ENCODE assay signal across 14 mouse cellular contexts in the genomic region with DNA sequence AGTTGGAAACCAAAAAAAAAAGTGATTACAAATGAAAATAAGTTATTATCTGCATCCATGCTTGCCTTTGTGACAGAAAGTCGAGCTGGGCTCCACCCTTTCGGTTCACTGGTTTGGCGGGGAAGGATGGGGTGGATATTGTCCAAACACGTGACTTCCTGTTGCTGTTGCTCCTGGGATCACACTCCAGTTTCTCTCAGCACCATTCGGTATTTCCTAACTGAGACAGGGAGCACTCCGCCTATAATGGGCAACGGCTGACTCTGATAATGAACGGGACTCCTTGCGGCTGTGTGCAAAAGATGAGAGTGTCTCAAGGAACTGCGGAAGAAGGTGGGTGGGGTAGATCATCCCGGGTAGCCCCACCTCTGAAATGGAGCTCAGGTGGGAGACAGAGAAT. TPM values are rescaled to one million over a fixed set of nuclear protein-coding genes. Genes with fewer than 3 reads are reported as not detected.
DNase-seq lines count a peak whose midpoint lies in the region; ATAC-seq and TF ChIP-seq lines count a peak whose summit lies in the region.
"Had no signal": no experiment of that assay in that cellular context is flagged by ENCODE, and none has a peak within 500 bp of the region (broad histone marks: within the 10 kb centered on the region; RNA-seq: fewer than 3 reads in every experiment).

No protein-coding gene starts in this region.

- no peak for TF ChIP-seq EP300 in MEL (IDR thresholded peaks at IDR 0.05; ENCODE audit: low read depth in 1 of 2, low read length in 2 of 2)

- intact Hi-C loops in gastrocnemius, postnatal 14 days (cut with DNase I; ENCODE audit: low total_unique reads) = no loop called here

- H3K9ac ChIP-seq in MEL (ENCODE audit: control insufficient read depth, low read depth, low read length, poor library complexity, severe bottlenecking) = peak overlapping the region; percentile 5; the same call in 1 of the 2 replicates
- H3K9ac ChIP-seq in hindbrain, embryonic 11.5 days (ENCODE audit: low read depth, low read length) = no peak overlapping the region
- H3K9ac ChIP-seq: neural tube, embryonic 12.5 days had no signal

- 76% methylated on average over 11 of the region's 11 CpGs for WGBS in cerebellum, adult 2 months
- WGBS in hindbrain, embryonic 11.5 days = 89% methylated on average over 11 of the region's 11 CpGs

- no peak for TF ChIP-seq RAD21 in MEL (IDR thresholded peaks at IDR 0.05; ENCODE audit: low read depth, low read length)

- H3K27me3 ChIP-seq in MEL (ENCODE audit: control insufficient read depth in 1 of 2, insufficient read depth in 2 of 2, low read length in 2 of 2) = no peaks in the 10 kb centered on the region
- H3K27me3 ChIP-seq in cerebellum, adult 2 months (ENCODE audit: control insufficient read depth, insufficient read depth, low read length) = no peaks in the 10 kb centered on the region
- H3K27me3 ChIP-seq in hindbrain, embryonic 11.5 days (ENCODE audit: control insufficient read depth, insufficient read depth, low read length) = no peaks in the 10 kb centered on the region
- H3K27me3 ChIP-seq: megakaryocyte, embryonic 14.5 days; neural tube, embryonic 12.5 days had no signal

- H3K9me3 ChIP-seq in MEL (replicated peaks; ENCODE audit: insufficient read depth, low read length) = no peaks in the 10 kb centered on the region
- no peaks in the 10 kb centered on the region for H3K9me3 ChIP-seq in hindbrain, embryonic 11.5 days (ENCODE audit: control insufficient read depth, low read length)
- H3K9me3 ChIP-seq: megakaryocyte, embryonic 14.5 days; neural tube, embryonic 12.5 days had no signal

- ATAC-seq in hindbrain, embryonic 11.5 days (ENCODE audit: low FRiP score) = no peak

- no peak for TF ChIP-seq POLR2A in MEL (IDR thresholded peaks at IDR 0.05; ENCODE audit: control insufficient read depth in 1 of 2, insufficient read depth in 1 of 2, low read depth in 1 of 2, low read length in 2 of 2, poor library complexity in 1 of 2)
- TF ChIP-seq POLR2A in cerebellum, adult 2 months (IDR thresholded peaks at IDR 0.05; ENCODE audit: borderline replicate concordance, insufficient read depth, low read length) = no peak

- H3K4me1 ChIP-seq in MEL (ENCODE audit: control insufficient read depth in 1 of 2, insufficient read depth in 2 of 2, low read length in 2 of 2) = peaks cover 6 to 26% of the 10 kb centered on the region in 2 experiments
- no peaks in the 10 kb centered on the region for H3K4me1 ChIP-seq in cerebellum, adult 2 months (ENCODE audit: control insufficient read depth, insufficient read depth, low read length)
- no peaks in the 10 kb centered on the region for H3K4me1 ChIP-seq in hindbrain, embryonic 11.5 days (replicated peaks; ENCODE audit: control insufficient read depth, insufficient read depth, low read length)

- H3K27ac ChIP-seq in MEL (ENCODE audit: control insufficient read depth, low read depth, low read length) = no peak overlapping the region
- H3K27ac ChIP-seq in cerebellum, adult 2 months (ENCODE audit: insufficient read depth, low read length) = no peak overlapping the region
- no peak overlapping the region for H3K27ac ChIP-seq in hindbrain, embryonic 11.5 days (ENCODE audit: low read depth, low read length)
- H3K27ac ChIP-seq: hindbrain, postnatal 0 days; neural tube, embryonic 12.5 days had no signal

- H3K4me3 ChIP-seq in MEL (ENCODE audit: control insufficient read depth in 1 of 2, insufficient read depth in 1 of 2, low read depth in 2 of 2, low read length in 2 of 2) = peak overlapping the region in 1 of 2 experiments; percentile 68; a peak in 2 of 4 replicates
- no peak overlapping the region for H3K4me3 ChIP-seq in cerebellum, adult 2 months (replicated peaks; ENCODE audit: insufficient read depth, low read depth, low read length)
- no peak overlapping the region for H3K4me3 ChIP-seq in hindbrain, embryonic 11.5 days (ENCODE audit: low read depth, low read length)
- H3K4me3 ChIP-seq: neural tube, embryonic 12.5 days had no signal

- H3K4me2 ChIP-seq in hindbrain, embryonic 11.5 days (replicated peaks; ENCODE audit: low read depth, low read length) = no peak overlapping the region
- H3K4me2 ChIP-seq: neural tube, embryonic 12.5 days had no signal

- TF ChIP-seq CTCF in MEL (IDR thresholded peaks at IDR 0.05 in 2 of 3, conservative IDR thresholded peaks at IDR 0.05 in 1 of 3; ENCODE audit: control insufficient read depth in 1 of 3, insufficient read depth in 1 of 3, low read depth in 2 of 3, low read length in 3 of 3, poor library complexity in 1 of 3, severe bottlenecking in 1 of 3) = no peak
- TF ChIP-seq CTCF in cerebellum, adult 2 months (IDR thresholded peaks at IDR 0.05; ENCODE audit: borderline replicate concordance, insufficient read depth, low read depth, low read length) = no peak

- H3K36me3 ChIP-seq in MEL (ENCODE audit: control insufficient read depth in 1 of 2, insufficient read depth in 2 of 2, low read length in 2 of 2) = peaks cover 0 to 9% of the 10 kb centered on the region in 2 experiments; a peak in 2 of 4 replicates
- H3K36me3 ChIP-seq in hindbrain, embryonic 11.5 days (ENCODE audit: control insufficient read depth, insufficient read depth, low read length) = no peaks in the 10 kb centered on the region
- H3K36me3 ChIP-seq: neural tube, embryonic 12.5 days had no signal

- no peaks in the 10 kb centered on the region for H3K79me2 ChIP-seq in MEL (ENCODE audit: control insufficient read depth, insufficient read depth, low read length, poor library complexity)

- peak; percentile 27 for DNase-seq in layer of hippocampus, adult 9-11 months
- no peak for DNase-seq in layer of hippocampus, postnatal 25 days (ENCODE audit: extremely low spot score in 1 of 2, low spot score in 1 of 2)
- peak; percentile 52 for DNase-seq in MEL (ENCODE audit: low read depth, low spot score)
- peak; percentile 28 for DNase-seq in gastrocnemius, postnatal 14 days
- peak; percentile 56 for DNase-seq in heart, postnatal 4 days
- DNase-seq in cerebellum, adult 2 months = no peak
- DNase-seq in hindbrain, embryonic 11.5 days (ENCODE audit: low spot score) = no peak

TF ChIP-seq in MEL, 35 proteins besides CTCF, POLR2A, EP300 and RAD21:
- 0 out of 2 replicates have a peak, but pooled peaks have one; percentile 20 for TF ChIP-seq ZNF384 (IDR thresholded peaks at IDR 0.05; ENCODE audit: low read depth, low read length)
- no peak for TF ChIP-seq USF2 (IDR thresholded peaks at IDR 0.05; ENCODE audit: borderline replicate concordance in 1 of 2, insufficient read depth in 1 of 2, low read depth in 1 of 2, low read length in 2 of 2)
- peak; percentile 78 for TF ChIP-seq USF1 (IDR thresholded peaks at IDR 0.05; ENCODE audit: low read depth, low read length)
- TF ChIP-seq BHLHE40 (IDR thresholded peaks at IDR 0.05; ENCODE audit: borderline replicate concordance, low read depth, low read length) = 0 out of 2 replicates have a peak, but pooled peaks have one; percentile 27
TF ChIP-seq in MEL: peak in this region for 3.

RNA-seq across cellular contexts. Expression of gene Drd3, which starts 43.2 kb away (rescaled TPM):
- total RNA-seq in layer of hippocampus, postnatal 25 days (2021) = under 1 TPM; 0.26 to 0.54 TPM
- total RNA-seq in MEL (2012; rRNA removed) = not detected in 2 replicates
- polyA plus RNA-seq in MEL (2012; ENCODE audit: insufficient read depth in 1 of 2, insufficient read length in 2 of 2, low read depth in 1 of 2, low replicate concordance in 2 of 2, missing spikeins in 1 of 2) = not detected
- not detected for total RNA-seq in gastrocnemius, postnatal 14 days (2021)
- not detected for total RNA-seq in heart, postnatal 4 days (2021)
- polyA plus RNA-seq in cerebellum, adult 2 months (2012; rRNA removed) = 0.26 and 0.30 TPM in 2 replicates
- polyA plus RNA-seq in hindbrain, embryonic 11.5 days (2014; fragmentation: Nextera tagmentation; extraction: Ambion mirVana) = not detected in 2 replicates
- total RNA-seq: adrenal gland, adult 18-20 months had no signal
- polyA plus RNA-seq: embryonic facial prominence, embryonic 11.5 days; forebrain, embryonic 16.5 days; hindbrain, postnatal 0 days; limb, embryonic 14.5 days; neural tube, embryonic 12.5 days had no signal

RNA-seq across cellular contexts. Expression of gene Tigit, which starts 46.7 kb away (rescaled TPM):
- total RNA-seq in layer of hippocampus, postnatal 25 days (2021) = not detected
- total RNA-seq in MEL (2012; rRNA removed) = 0.39 and 0.85 TPM in 2 replicates
- 1 to 10 TPM in 1 of 2 experiments, not detected in 1; 7.5 TPM for polyA plus RNA-seq in MEL (2012; ENCODE audit: insufficient read depth in 1 of 2, insufficient read length in 2 of 2, low read depth in 1 of 2, low replicate concordance in 2 of 2, missing spikeins in 1 of 2)
- not detected for total RNA-seq in gastrocnemius, postnatal 14 days (2021)
- not detected for total RNA-seq in heart, postnatal 4 days (2021)
- not detected in 2 replicates for polyA plus RNA-seq in cerebellum, adult 2 months (2012; rRNA removed)
- not detected in 2 replicates for polyA plus RNA-seq in hindbrain, embryonic 11.5 days (2014; fragmentation: Nextera tagmentation; extraction: Ambion mirVana)
- total RNA-seq: hindbrain, postnatal 0 days had no signal
- polyA plus RNA-seq: forebrain, embryonic 16.5 days; limb, embryonic 14.5 days; neural tube, embryonic 12.5 days had no signal

Comparison
In these comparisons a context has a peak if more than half of its experiments do, and no peak if none do; other contexts are left out.
1. DNase-seq: peak in layer of hippocampus, adult 9-11 months (single experiment), MEL (single experiment), gastrocnemius, postnatal 14 days (single experiment) and heart, postnatal 4 days (single experiment); none in layer of hippocampus, postnatal 25 days (0 of 2), cerebellum, adult 2 months (0 of 2) and hindbrain, embryonic 11.5 days (single experiment).